Mouse (Mus musculus): ENCODE measurements at regions not wholly inside any gene's neighbourhood (a gene's known extent, or its start where the extent isn't known, plus 50 kb on each side); places are given as distances from the start of the nearest gene placed in this dataset.
"Not testable (repeated sequence)": the region's sequence is repeated elsewhere in the genome, so short reads cannot be mapped to it uniquely, and the experiment has no call there.

DNA sequence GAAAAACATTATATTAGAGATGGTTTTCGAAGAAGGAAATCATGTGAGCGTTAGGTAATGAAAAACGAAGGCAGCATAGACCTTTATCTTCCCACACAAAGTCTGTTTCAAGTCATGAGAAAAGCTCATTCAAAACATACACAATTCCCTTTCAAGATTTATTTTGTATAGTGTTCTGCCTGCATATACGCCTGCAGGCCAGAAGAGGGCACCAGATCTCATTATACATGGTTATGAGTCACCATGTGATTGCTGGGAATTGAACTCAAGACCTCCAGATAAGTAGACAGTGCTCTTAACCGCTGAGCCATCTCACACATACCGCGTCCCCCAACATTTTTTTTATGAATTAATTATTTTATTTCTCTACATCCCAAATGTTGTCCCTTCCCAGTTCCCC, 578.3 kb upstream of the Ccdc54 start:
- DNase-seq (ENCODE audit: low spot score in 2 of 2), result no peak

DNA sequence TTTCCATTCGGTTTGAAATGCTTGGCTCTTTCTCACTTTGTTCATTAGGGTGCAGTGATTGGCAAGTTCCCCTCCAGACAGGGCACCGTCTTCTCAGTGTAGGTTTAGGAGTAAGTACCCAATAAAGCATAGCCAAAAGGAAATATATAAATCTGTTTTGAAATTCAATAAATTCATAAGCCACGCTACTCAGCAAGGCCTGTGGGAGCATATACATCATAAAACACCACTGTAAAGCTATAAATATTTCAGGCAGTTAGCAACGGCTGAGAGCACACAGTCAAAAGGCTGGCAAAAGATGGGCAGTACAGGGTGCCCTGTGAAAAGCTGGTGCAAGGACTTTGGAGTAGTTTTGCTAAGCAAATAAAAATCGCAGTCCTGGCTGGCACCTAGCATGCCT, 569.8 kb upstream of the Ccdc54 start:
- no peak for DNase-seq (ENCODE audit: low spot score in 2 of 2)

DNA sequence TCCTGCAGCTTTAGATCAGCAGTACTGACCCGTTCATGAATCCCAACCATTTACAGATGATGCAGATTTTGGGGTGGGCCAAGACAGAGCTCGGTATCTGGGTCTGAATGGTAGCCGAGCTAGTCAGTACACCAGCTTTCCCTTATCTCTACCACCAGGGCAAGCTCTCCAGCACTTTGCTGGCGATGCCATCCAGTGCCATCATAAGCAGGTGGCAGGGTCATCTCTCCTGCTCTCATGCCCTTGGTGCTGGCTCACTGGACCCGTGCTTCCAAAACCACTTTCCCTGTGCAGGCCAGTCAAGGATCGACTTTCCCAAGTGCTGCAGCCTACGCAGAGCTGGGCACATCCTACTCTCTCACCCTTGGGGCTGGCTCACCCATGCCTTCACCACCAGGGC, 547.6 kb upstream of the Ccdc54 start:
- no peak for DNase-seq (ENCODE audit: low spot score in 2 of 2)

DNA sequence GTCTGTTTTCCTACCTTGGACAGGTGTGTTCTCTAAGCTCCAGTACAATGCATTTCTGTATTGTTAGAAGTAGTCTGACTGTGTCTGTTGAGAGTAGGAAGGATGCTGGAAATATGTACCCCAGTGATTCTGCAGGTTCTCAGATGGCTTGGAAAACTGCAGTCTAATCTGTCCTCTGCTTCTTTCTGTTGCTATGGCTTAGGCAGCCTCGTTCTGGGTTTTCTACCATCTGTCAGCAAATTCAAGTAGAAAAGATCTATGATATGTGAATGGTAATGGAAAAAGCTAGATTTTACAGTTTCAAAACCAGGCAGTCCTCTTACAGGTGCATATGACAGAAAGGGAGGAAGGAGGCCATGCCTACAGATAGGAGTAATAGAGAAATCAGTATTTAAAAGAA, 528.9 kb upstream of the Ccdc54 start:
- DNase-seq (ENCODE audit: low spot score in 2 of 2), result no peak

DNA sequence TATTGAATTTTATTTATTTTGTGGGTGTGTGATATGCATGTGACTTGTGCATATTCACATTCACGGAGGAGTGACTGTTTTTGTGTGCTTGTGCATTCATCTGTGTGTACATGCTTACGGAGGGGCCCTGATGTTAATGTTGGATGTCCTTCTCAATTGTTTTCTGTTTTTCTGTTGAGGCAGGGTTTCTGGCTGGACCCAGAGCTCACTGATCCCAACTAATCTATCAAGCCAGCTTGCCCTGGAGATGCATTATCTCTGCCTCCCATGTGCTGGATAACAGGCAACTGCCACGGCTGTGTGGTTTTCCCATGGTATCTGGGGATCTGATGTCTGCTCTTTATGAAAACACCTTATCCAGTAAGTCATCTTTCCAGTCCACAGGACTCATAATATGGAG, 527.4 kb upstream of the Ccdc54 start:
- DNase-seq (ENCODE audit: low spot score in 2 of 2), result no peak

DNA sequence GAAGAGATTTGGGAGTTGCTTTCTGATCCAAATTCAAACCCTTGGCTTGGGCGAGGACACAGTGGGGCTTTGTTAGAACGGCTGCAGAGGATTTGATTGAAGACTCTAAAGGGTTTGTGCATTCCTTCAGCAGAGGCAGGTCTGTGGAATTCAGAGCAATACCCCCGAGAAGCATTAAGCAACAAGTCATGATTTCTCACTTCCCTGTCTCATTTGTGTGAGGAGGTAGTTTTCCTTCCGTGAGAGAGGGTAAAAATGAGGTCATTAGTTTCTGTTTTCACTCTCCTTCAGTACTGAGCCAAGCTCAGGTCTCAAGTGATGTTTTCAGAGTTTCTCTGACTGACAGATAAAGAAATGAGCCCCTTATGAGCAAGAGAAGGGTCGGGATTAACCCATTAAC, 526.9 kb upstream of the Ccdc54 start:
- DNase-seq (ENCODE audit: low spot score in 2 of 2), result no peak

DNA sequence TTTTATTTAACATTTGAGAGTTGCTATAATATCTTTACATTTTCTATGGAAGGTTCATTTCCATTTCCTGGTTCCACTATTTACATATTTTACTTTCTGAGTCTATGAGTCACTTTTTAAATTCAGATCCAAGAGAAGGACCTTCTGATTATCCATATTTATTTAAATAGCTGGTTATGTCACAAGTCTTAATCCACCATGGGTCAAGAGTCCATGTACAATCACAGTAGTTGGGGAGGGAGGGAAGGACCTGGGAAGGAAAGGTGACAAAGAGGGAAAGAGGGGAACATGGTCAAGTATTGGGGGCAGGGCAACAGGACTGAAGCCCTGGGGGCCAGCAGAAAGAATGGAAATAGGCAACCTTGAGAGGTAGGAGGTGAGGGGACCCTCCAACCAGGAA, 518.9 kb upstream of the Ccdc54 start:
- no peak for DNase-seq (ENCODE audit: low spot score in 2 of 2)

DNA sequence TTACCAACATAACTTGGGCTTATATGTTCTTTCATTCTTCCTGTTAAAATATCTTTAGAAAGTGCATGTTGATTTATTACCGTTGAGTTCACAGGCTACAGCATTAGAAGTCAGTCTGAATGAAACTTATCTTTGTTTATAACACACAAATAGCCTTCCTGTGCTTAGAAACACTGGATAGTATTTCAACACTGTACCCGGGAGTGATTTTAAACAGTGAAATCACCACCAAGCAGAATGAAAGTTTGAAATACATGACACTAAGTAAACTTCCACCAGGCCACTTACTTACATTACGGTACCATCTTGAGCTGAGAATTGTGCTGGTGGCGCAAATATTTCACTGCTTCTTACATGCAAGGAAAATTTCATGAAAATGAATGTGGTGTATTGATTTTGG, 516.5 kb upstream of the Ccdc54 start:
- no peak for DNase-seq (ENCODE audit: low spot score in 2 of 2)

DNA sequence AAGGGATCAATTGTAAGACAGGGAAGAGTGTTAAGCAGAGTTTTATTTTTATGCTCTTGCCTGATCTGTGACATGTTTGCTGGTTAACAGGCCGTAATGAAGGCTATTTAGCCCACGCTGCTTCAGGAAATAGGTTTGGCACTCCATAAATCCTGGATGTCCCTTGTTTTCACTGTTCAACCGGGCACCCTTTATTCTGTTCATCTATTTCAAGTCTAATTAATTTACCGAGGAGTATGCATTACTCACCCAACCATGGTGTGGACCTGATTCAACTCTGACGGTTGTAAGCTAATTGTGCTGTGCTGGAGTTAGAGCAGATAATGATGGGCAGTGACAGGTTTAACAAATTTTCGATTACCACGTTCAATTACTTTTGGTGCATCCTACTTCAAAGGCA, 495.6 kb upstream of the Ccdc54 start:
- DNase-seq (ENCODE audit: low spot score in 2 of 2), result no peak

DNA sequence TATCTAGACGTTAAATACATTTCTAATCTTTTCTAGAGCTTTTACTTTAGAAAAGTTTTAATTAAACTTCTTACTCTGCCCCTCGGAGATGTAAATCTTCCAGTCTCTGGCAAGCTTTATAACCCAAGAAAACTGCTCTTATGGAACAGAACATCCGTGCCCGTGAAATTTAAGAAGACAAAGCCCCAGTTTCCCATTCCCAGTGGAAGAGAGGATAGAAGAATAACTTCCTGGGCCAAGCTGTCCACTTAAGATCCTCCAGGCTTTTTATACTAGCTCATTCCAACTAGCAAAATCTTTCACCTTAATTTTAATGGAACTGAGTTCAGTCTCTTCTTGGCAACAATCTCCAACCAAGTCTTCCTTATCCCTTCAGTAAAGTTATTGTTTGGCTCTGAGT, 489.2 kb upstream of the Ccdc54 start:
- DNase-seq (ENCODE audit: low spot score in 2 of 2), result no peak

DNA sequence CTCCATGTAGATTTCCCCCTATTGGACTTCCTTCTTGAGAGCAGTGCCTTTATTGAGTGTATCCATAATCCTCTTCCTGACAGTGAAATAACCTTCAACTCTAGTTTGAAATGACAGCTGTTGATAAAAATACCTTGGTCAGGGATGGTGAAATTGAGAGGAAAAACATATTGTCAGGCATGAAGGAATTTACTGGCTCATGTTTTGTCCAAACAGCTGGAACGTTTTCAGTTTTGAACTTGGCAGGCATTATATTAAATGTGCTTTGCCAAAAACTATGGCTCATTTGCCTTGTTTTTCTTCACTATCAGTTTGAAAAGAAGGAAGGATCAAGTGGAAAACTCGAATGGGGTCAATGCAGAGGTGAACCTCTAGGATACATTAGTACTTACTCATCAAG, 457.7 kb upstream of the Ccdc54 start:
- DNase-seq (ENCODE audit: low spot score in 2 of 2), result peak in 1 of 2 experiments; percentile 2

DNA sequence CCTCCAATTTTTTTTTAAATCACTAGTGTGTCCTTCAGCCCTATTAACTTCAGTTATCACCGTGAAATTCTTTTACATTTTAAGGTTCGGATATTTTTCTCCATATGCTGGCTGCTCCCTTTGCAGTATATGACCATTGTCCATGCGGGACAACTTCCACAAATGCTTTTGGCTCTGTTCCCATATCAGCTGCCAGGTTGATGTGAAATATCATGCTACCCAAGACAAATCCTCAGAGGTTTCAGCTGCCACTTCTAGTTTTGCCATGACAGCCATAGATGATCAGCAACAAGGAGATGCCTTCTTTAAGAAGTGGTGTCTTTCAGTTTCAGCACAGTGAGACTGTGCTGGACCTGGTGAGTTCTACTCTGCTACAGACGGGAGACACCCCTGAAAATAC, 457.2 kb upstream of the Ccdc54 start:
- no peak for DNase-seq (ENCODE audit: low spot score in 2 of 2)

DNA sequence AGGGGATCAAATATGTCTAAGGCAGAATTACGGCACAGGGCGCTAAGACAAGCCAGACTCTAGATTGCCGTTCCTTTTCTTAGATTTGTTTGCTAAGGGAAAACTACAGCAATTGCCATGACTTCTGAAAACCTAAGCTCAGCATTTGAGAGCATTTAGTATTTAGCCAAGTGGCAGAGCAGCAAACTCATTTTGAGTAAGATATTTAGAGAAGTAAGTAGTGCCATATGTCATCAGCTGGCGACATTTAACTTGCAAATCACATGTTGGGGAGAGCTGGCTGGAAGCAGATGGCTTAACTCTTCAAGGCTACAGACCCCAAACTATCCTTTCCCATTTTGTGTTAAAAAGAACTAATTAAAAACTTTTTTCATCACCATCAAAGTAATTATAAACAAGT, 450.4 kb upstream of the Ccdc54 start:
- no peak for DNase-seq (ENCODE audit: low spot score in 2 of 2)

DNA sequence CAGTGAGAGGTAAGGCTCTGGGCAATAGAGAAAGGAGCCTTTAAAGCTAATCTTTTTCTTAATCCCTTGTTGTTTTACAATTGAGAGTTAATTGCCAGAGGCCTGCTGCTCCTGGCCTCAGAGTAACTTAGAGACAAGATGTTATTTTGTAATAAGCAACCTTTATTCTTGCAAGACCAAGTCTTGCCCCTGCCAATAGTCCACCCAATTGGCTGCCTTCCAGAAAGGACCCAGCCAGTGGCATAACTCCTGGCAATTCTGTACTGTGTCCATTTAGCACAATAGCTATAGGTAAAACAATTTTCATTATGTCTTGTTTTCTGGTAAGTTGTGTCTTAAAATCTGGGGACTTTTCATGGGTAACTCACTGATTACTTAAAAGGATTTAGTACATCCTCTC, 411.9 kb upstream of the Ccdc54 start:
- no peak for DNase-seq (ENCODE audit: low spot score in 2 of 2)

DNA sequence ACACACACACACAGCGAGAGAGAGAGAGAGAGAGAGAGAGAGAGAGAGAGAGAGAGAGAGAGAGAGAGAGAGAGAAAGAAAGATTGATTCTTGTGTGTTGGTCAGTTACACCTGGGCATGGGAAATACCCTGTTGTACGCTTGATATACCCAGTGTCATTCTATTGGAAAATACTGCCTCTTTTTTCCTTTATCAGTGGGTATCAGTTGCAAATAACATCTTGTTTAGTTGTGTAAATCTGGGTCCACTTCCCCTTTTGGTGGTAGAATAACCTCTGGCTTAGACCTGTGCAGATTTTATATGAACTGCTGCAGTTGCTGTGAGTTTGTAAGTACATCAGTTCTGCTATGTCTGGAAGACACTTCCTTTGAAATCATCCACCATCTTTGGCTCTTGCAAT, 373.4 kb upstream of the Ccdc54 start:
- no peak for DNase-seq (ENCODE audit: low spot score in 2 of 2)

DNA sequence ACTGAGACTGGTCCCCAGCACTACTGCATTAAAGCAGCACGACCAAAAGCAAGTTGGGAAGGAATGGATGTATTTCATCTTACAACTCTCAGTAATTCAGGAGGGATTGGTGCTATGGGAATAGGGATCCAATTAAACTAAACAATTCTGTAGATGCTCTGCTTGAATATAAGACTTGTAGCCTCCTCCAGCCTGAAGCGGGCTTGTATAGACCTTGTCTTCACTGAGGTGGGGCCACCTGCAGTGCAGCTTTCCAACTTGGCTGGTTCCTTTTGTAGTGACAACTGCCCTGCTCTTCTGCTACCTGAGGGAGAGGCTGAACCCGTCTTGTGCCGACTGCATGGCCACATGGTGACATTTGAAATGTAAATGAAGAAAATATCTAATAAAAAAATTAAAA, 353.1 kb upstream of the Ccdc54 start:
- no peak for DNase-seq (ENCODE audit: low spot score in 2 of 2)

DNA sequence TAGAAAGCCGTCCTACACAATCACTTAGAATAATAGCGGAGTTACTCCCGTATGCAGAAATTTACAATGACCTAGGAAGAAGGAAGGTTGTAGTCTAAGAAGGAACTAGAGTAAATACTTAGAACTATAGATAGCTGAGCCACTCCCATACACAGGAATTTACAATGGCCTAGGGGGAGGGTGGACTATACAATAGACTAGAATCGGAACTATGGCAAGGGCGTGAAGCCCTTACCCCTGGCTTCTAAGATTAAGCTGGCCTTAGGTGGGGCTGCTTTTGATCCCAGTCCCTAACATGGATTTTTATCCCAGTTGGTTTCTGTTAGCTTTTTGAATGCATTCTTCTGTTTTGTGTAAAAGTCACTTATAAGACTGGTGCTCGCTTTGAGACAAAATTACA, 352.6 kb upstream of the Ccdc54 start:
- DNase-seq (ENCODE audit: low spot score in 2 of 2), result not testable (repeated sequence)

DNA sequence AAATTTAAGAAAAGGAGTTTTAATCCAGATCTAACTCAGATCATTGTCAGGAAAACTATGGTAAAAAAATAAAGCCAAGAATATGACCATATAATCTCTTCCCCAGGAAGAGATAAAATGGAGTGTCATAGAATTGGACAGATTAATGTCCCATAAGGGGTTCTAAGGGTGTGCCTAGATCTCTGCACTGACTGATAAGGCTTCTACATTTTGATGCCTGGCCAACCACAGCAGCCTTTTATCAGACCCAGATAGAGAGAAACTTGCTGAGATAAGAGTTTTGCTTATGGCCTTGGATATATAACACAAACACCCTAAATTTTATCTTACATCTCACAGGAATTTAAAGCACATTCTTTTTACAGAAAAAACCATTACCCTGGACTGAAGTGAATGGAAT, 351.3 kb upstream of the Ccdc54 start:
- no peak for DNase-seq (ENCODE audit: low spot score in 2 of 2)

DNA sequence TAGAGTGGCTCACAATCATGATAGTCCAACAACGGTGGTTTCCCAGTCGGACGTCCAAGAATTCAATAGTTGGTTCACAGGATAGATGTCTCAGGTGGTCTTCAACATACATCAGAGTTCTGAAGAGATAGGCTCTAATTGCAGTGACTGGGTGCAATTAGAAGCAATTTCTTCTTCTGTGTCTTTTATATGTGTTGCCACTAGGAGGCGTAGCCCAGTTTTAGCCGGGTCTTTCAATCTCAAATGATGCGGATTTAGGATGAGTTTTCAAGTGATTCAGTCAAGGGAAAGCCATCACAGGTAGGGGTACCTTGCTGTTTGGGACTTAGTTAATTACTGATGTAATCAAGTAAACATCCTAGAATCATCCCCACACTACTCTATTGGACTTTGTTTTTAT, 348.4 kb upstream of the Ccdc54 start:
- no peak for DNase-seq (ENCODE audit: low spot score in 2 of 2)

DNA sequence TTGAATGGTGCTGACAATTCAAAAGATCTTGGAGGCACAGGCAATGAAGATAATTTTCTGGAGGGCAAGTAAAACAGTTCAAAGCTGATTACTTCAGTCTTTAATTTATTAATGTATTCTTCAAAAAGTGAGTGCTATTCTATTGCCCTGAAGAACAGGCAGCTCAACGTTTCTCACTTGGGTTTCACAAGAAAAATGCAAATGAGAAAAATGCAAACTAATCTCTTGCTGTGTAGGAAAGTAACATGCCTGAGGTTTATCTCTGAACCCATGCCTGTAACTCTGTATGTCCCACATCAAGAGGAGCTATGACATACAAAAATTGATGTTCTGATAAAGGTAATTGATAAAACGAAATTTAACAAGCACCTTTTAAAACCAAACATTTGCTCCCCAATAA, 316.8 kb upstream of the Ccdc54 start:
- no peak for DNase-seq (ENCODE audit: low spot score in 2 of 2)

DNA sequence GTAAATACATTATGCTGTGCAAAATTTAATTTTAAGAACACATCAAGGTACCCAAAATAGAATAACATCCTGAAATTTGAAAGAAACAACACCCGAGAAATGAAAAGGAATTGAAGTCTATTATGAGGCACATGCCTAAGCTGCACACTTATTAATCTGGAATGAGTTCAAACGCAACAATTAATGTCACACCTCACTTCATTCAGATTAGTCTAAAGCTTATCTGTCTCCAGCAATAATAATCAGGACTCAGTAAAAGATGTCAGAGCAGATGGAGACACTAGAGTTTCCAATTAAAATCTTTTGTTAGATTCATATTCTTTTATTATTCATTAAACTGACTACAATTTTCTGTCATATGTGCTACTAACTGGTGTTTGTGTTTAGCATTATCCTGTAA, 308.2 kb upstream of the Ccdc54 start:
- DNase-seq (ENCODE audit: low spot score in 2 of 2), result no peak

DNA sequence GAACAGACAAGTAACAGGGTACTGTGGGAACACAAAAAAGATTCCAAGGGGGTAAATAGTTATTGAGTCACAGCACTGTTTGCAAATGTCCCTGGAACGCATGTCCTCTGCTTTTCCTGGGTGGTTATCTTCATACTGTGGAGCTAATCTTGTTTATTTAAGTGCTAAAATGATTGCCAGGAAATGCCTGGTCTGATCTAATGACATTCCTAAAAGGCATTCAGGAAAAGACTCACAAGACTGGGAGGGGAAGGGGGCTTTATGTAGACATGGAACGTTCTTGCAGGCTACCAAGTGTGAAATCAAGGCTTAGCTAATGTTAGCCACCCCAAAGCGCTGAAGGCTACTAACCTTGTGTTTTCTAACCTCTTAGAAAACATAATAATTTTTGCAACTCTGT, 287.0 kb upstream of the Ccdc54 start:
- DNase-seq (ENCODE audit: low spot score in 2 of 2), result no peak

DNA sequence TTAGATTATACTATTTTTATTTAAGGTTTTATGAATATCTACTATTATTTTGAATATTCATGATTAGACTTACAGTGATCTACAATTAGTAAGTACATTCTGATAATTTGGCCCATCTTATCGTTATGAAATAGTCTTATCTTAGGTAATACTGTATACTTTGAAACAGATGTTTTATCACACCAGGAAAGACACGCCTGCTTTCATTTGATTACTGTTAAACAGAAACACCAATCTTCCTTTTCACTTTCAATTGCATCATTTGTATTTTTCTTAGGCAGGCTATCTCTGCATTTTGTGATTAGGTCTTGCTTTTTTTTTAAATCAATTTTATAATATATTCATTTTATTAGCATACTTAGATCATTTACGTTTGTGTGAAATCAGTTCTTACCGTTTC, 280.4 kb upstream of the Ccdc54 start:
- no peak for DNase-seq (ENCODE audit: low spot score in 2 of 2)

DNA sequence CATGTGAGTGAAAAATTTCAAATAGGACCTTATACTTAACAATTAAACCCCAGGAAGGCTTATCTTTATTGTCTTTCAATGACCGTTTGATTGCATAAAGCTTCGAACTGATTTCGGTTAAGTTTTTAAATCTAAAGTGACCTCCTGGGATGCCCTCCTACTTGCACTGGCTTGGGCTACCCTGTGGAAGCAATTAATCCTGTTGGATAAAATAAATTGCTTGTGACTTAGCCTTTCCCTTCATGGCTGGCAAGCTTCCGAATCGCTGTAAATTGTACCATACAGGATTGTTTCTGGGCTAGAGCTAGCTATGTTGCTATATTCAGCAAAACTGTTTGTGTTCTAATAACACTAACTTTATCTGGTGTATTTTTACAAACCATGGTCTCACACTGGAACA, 272.6 kb upstream of the Ccdc54 start:
- DNase-seq (ENCODE audit: low spot score in 2 of 2), result no peak

DNA sequence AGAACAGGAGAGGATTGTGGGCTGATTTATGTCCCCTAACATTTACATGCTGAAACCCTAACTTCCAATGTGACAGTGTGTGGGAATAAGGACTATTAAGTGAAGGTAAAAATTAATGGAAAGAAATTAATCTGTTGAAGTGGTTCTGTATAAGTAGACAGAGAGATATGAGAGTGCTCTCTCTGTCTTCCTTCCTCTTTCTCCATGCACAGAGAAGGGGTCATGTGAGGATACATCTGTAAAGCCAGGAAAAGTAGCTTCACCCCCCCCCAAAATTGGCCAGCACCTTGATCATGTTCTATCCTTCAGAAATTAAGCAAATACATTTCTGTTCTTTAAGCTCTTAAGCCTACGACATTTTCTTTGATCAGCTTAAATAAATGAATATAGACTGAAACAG, 268.6 kb upstream of the Ccdc54 start:
- no peak for DNase-seq (ENCODE audit: low spot score in 2 of 2)
